Mouse (Mus musculus): ENCODE measurements at regions not wholly inside any gene's neighbourhood (a gene's known extent, or its start where the extent isn't known, plus 50 kb on each side); places are given as distances from the start of the nearest gene placed in this dataset.

- no peak for DNase-seq
Observed at GRCm38 (mm10) chr8:26903289-26903688, 73.8 kb upstream of the Zfp703 start.

- no peak for DNase-seq
Observed at GRCm38 (mm10) chr8:26906257-26906656, 70.9 kb upstream of the Zfp703 start.

- no peak for DNase-seq
Observed at GRCm38 (mm10) chr8:26907347-26908170, 69.6 kb upstream of the Zfp703 start.

- DNase-seq, result no peak
Observed at GRCm38 (mm10) chr8:26910186-26910585, 66.9 kb upstream of the Zfp703 start.

GRCm38 (mm10) chr8:26913562-26914529 lies 63.3 kb upstream of the Zfp703 start:
- DNase-seq, result no peak

GRCm38 (mm10) chr8:26915731-26916130 lies 61.4 kb upstream of the Zfp703 start:
- no peak for DNase-seq

- DNase-seq, result no peak
Observed at GRCm38 (mm10) chr8:26921531-26922177, 55.5 kb upstream of the Zfp703 start.

GRCm38 (mm10) chr8:26922178-26922540 lies 55.0 kb upstream of the Zfp703 start:
- DNase-seq, result no peak

GRCm38 (mm10) chr8:26923166-26923565 lies 54.0 kb upstream of the Zfp703 start:
- no peak for DNase-seq

Data from thymus, postnatal 36 days (tissue).